Mouse (Mus musculus) lung, embryonic 14.5 days (tissue): ENCODE results near the gene Stat4. TPM values are rescaled to one million over a fixed set of nuclear protein-coding genes. Genes with fewer than 3 reads are reported as not detected.
A peak's percentile ranks its signal among the peaks of the same experiment; 100 is the strongest.

Experiments
- ATAC-seq: fragments of 200-750 bp; cut with Nextera tagmentation; 2 replicates; pipeline ENCODE4 v1.8.0; 2017; ENCODE audit warnings: mild to moderate bottlenecking, moderate TSS enrichment, moderate library complexity; ENCODE audit not compliant: insufficient read depth
- DNase-seq: peaks from one replicate; pipeline ENCODE4 v3.0.0-alpha.2; 2015
- H3K27ac ChIP-seq: fragments of 300-500 bp; sonication (generic); 2 replicates; pipeline ENCODE4 v1.5.1; 2014; ENCODE audit warnings: low read depth, mild to moderate bottlenecking, moderate library complexity
- H3K27me3 ChIP-seq: fragments of 300-500 bp; sonication (generic); 2 replicates; pipeline ENCODE4 v1.6.1; 2014; ENCODE audit warnings: low read length, control low read depth; ENCODE audit not compliant: insufficient read depth
- H3K36me3 ChIP-seq: fragments of 300-500 bp; sonication (generic); 2 replicates; pipeline ENCODE4 v1.6.1; 2014; ENCODE audit warnings: control low read depth; ENCODE audit not compliant: insufficient read depth
- H3K4me1 ChIP-seq: fragments of 300-500 bp; sonication (generic); 2 replicates; pipeline ENCODE4 v1.6.1; 2014; ENCODE audit warnings: antibody characterized with exemption, control low read depth; ENCODE audit not compliant: insufficient read depth
- H3K4me2 ChIP-seq: fragments of 300-500 bp; sonication (generic); 2 replicates; pipeline ENCODE4 v1.6.1; 2014; ENCODE audit warnings: mild to moderate bottlenecking
- H3K4me3 ChIP-seq: fragments of 300-500 bp; sonication (generic); 2 replicates; pipeline ENCODE4 v1.5.1; 2014; ENCODE audit warnings: low read depth, low read length
- H3K9ac ChIP-seq: fragments of 300-500 bp; sonication (generic); 2 replicates; pipeline ENCODE4 v1.6.1; 2014
- H3K9me3 ChIP-seq: fragments of 300-500 bp; sonication (generic); 2 replicates; pipeline ENCODE4 v1.6.1; 2016; ENCODE audit warnings: low read depth, low read length, control low read depth
- CTCF ChIP-seq: IDR thresholded peaks from 2 replicates; pipeline ENCODE4 v1.5.1; 2016; ENCODE audit warnings: antibody characterized with exemption, low read depth
- WGBS: fragments of 180-500 bp; shearing (Covaris S2); extraction: QIAGEN DNeasy Blood & Tissue Kit; methylation state at CpG from one replicate; pipeline ENCODE4 v1.1.7; 2014; 5-methylcytosine and 5-hydroxymethylcytosine counted together
- polyA plus RNA-seq: library from polyadenylated mRNA; unstranded; fragments of >200 nt; fragmentation: Nextera tagmentation; extraction: Ambion mirVana; gene quantifications from 2 replicates; pipeline ENCODE4 v1.2.1, GENCODE M21; 2014

Stat4 gene
- polyA plus RNA-seq, 1 experiment from 2014 or later, result 4.0 TPM

- Histone ChIP-seq H3K9me3 (no peaks in the 10 kb centered on the region), H3K4me3 (no peak overlapping the region), H3K36me3 (no peaks in the 10 kb centered on the region), H3K27ac (no peak overlapping the region), H3K9ac (no peak overlapping the region), H3K4me2 (no peak overlapping the region), H3K27me3 (no peaks in the 10 kb centered on the region), H3K4me1 (no peaks in the 10 kb centered on the region)
- ATAC-seq, result no peak
- no peak for TF ChIP-seq CTCF
- WGBS, result 88% methylated on average over 5 of the region's 5 CpGs
- DNase-seq, result no peak
These were observed 7.9 kb upstream of the Stat4 start for GRCm38 (mm10) chr1:51979048-51979447.

GRCm38 (mm10) chr1:51991983-51992609, 5.1 kb downstream of the Stat4 start:
- no peak for TF ChIP-seq CTCF
- Histone ChIP-seq H3K4me3 (no peak overlapping the region), H3K27me3 (no peaks in the 10 kb centered on the region), H3K4me2 (no peak overlapping the region), H3K9me3 (no peaks in the 10 kb centered on the region), H3K36me3 (no peaks in the 10 kb centered on the region), H3K9ac (no peak overlapping the region), H3K4me1 (peaks cover 10% of the 10 kb centered on the region), H3K27ac (no peak overlapping the region)
- no peak for ATAC-seq
- DNase-seq, result peak; percentile 18
- 54% methylated on average over 8 of the region's 8 CpGs for WGBS

GRCm38 (mm10) chr1:51996056-51996455, 9.1 kb downstream of the Stat4 start:
- H3K36me3 ChIP-seq, result no peaks in the 10 kb centered on the region
- H3K9me3 ChIP-seq, result no peaks in the 10 kb centered on the region
- TF ChIP-seq CTCF, result no peak
- 35% methylated on average over 3 of the region's 3 CpGs for WGBS
- ATAC-seq, result no peak; the same call in 1 of the 2 replicates
- no peak overlapping the region for H3K4me2 ChIP-seq
- DNase-seq, result peak; percentile 59
- peak overlapping the region; percentile 95 for H3K27ac ChIP-seq
- H3K9ac ChIP-seq, result no peak overlapping the region
- no peak overlapping the region for H3K4me3 ChIP-seq
- H3K27me3 ChIP-seq, result no peaks in the 10 kb centered on the region
- peaks cover 17% of the 10 kb centered on the region for H3K4me1 ChIP-seq

DNA sequence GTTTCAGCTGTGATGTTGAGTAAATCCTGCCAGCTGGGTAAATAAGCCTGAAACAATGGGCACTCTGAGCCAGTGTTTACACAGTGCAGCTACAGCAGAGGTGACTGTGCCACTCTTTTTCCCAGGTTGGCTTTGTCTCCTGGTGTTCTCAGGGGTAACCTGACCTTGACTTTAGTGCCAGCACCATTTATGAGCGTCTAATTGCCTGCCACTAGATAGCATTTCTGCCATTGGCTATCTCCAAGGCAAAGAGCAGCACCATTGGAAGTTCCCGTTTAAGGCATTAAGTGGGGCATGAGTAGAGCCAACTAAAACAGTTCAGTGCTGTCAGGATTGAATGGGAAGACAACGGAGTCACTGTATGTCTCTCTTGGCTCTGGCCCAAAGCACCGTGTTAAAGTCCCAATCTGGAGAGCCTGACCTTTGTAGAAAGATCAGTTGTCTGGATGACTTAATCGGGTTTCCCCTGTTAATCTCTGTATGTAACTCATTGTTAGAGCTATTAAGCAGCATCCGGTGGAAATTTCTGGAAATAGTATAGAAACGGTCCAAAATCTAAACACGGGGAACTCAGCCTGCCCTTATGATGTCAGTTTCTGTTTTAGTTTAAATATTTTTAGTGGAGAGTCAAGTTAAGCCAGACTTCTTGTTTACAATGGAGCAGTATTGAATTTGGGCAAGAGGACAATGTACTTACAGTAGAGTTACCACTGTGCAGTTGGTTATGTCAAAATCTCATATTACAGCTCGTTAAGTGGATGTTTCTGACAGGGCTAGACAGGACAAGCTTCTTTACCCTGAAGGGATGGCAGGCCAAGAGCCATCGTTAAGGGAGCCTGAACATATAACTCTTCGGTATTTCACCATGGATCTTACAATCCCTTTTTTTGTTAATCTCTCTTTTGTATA, 10.1 kb downstream of the Stat4 start:
- H3K27me3 ChIP-seq, result no peaks in the 10 kb centered on the region
- H3K9ac ChIP-seq, result no peak overlapping the region
- no peak overlapping the region for H3K4me3 ChIP-seq
- H3K9me3 ChIP-seq, result no peaks in the 10 kb centered on the region
- H3K27ac ChIP-seq, result peak overlapping the region; percentile 95
- no peak for TF ChIP-seq CTCF
- H3K36me3 ChIP-seq, result no peaks in the 10 kb centered on the region
- H3K4me2 ChIP-seq, result peak overlapping the region; percentile 27
- peaks cover 17% of the 10 kb centered on the region for H3K4me1 ChIP-seq
- WGBS, result 8% methylated on average over 11 of the region's 11 CpGs
- ATAC-seq, result peak; percentile 92
- peak; percentile 84 for DNase-seq

- 41% methylated on average over 5 of the region's 5 CpGs for WGBS
- Histone ChIP-seq H3K9me3 (no peaks in the 10 kb centered on the region), H3K27me3 (no peaks in the 10 kb centered on the region), H3K27ac (no peak overlapping the region), H3K4me1 (peaks cover 17% of the 10 kb centered on the region), H3K4me2 (no peak overlapping the region), H3K36me3 (no peaks in the 10 kb centered on the region), H3K4me3 (no peak overlapping the region), H3K9ac (no peak overlapping the region)
- peak; percentile 78 for TF ChIP-seq CTCF
- peak; percentile 84 for DNase-seq
- no peak for ATAC-seq
These were observed 11.6 kb downstream of the Stat4 start for GRCm38 (mm10) chr1:51998542-51998941.

DNA sequence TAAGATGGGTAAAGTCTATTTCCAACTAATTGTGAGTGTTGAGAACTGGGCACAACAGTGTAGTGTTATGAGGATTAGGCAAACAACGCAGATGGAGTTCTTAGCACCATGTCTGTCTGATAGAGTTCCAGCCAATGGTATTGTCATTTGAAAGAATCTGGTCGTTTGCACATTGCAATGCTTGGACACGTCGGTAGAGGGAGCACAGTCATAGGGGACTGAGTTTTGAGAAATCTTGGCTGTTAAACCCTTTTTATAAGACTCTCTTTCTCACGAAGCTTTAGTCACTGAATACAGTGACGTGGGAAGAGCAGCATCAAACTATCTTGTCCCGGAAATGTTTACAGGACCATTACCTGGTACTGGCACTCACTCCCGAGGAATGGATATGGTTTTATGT, 17.1 kb downstream of the Stat4 start:
- DNase-seq, result peak; percentile 91
- ATAC-seq, result no peak
- 20% methylated on average over 8 of the region's 8 CpGs for WGBS

GRCm38 (mm10) chr1:52008443-52008842, 21.5 kb downstream of the Stat4 start:
- WGBS, result 5% methylated on average over 11 of the region's 11 CpGs
- peak; percentile 67 for DNase-seq
- peak overlapping the region; percentile 52 for H3K9ac ChIP-seq
- peak overlapping the region; percentile 32 for H3K4me3 ChIP-seq
- H3K4me2 ChIP-seq, result peak overlapping the region; percentile 56
- H3K27ac ChIP-seq, result no peak overlapping the region
- TF ChIP-seq CTCF, result no peak
- H3K36me3 ChIP-seq, result no peaks in the 10 kb centered on the region
- 0 out of 2 replicates have a peak, but pooled peaks cover 2% of the 10 kb centered on the region for H3K27me3 ChIP-seq
- ATAC-seq, result peak; percentile 74
- 0 out of 2 replicates have a peak, but pooled peaks cover 3% of the 10 kb centered on the region for H3K4me1 ChIP-seq
- H3K9me3 ChIP-seq, result no peaks in the 10 kb centered on the region

More for the DNA sequence above, 17.1 kb downstream of the Stat4 start:
- no peaks in the 10 kb centered on the region for H3K36me3 ChIP-seq
- H3K4me3 ChIP-seq, result no peak overlapping the region
- H3K4me1 ChIP-seq, result 0 out of 2 replicates have a peak, but pooled peaks cover 3% of the 10 kb centered on the region
- no peak overlapping the region for H3K4me2 ChIP-seq
- no peak overlapping the region for H3K27ac ChIP-seq
- no peaks in the 10 kb centered on the region for H3K27me3 ChIP-seq
- H3K9ac ChIP-seq, result no peak overlapping the region
- H3K9me3 ChIP-seq, result no peaks in the 10 kb centered on the region
- peak; percentile 92 for TF ChIP-seq CTCF
